Mouse (Mus musculus): ENCODE data around the gene Gcg.

The Gcg gene

GRCm38 (mm10) chr2:62460231-62460710 is 23.2 kb downstream of the Gcg start:
- no peak for DNase-seq (ENCODE audit: extremely low read depth, insufficient read length, low spot score)

GRCm38 (mm10) chr2:62459241-62460174 is 23.9 kb downstream of the Gcg start:
- no peak for DNase-seq (ENCODE audit: extremely low read depth, insufficient read length, low spot score)

GRCm38 (mm10) chr2:62458070-62458469 is 25.4 kb downstream of the Gcg start:
- DNase-seq (ENCODE audit: extremely low read depth, insufficient read length, low spot score), result no peak

GRCm38 (mm10) chr2:62454991-62455390 is 28.5 kb downstream of the Gcg start:
- no peak for DNase-seq (ENCODE audit: extremely low read depth, insufficient read length, low spot score)

GRCm38 (mm10) chr2:62454033-62454432 is 29.4 kb downstream of the Gcg start:
- DNase-seq (ENCODE audit: extremely low read depth, insufficient read length, low spot score), result no peak

- DNase-seq (ENCODE audit: extremely low read depth, insufficient read length, low spot score), result no peak
Measured at GRCm38 (mm10) chr2:62450364-62450763, 33.1 kb downstream of the Gcg start.

GRCm38 (mm10) chr2:62449692-62450346 is 33.6 kb downstream of the Gcg start:
- no peak for DNase-seq (ENCODE audit: extremely low read depth, insufficient read length, low spot score)

- DNase-seq (ENCODE audit: extremely low read depth, insufficient read length, low spot score), result no peak
Measured at GRCm38 (mm10) chr2:62440802-62441544, 42.5 kb downstream of the Gcg start.

GRCm38 (mm10) chr2:62440083-62440482 is 43.4 kb downstream of the Gcg start:
- no peak for DNase-seq (ENCODE audit: extremely low read depth, insufficient read length, low spot score)

- no peak for DNase-seq (ENCODE audit: extremely low read depth, insufficient read length, low spot score)
Measured at GRCm38 (mm10) chr2:62431245-62431795, 52.1 kb downstream of the Gcg start.

- peak; percentile 29 for DNase-seq (ENCODE audit: extremely low read depth, insufficient read length, low spot score)
Measured at GRCm38 (mm10) chr2:62425941-62426340, 57.5 kb downstream of the Gcg start.
